Mouse (Mus musculus) megakaryocyte, embryonic 14.5 days (primary cell): ENCODE measurements at regions not wholly inside any gene's neighbourhood (a gene's known extent, or its start where the extent isn't known, plus 50 kb on each side); places are given as distances from the start of the nearest gene placed in this dataset.

Source experiments
- FLI1 ChIP-seq: IDR thresholded peaks from 2 replicates; pipeline ENCODE4 v1.6.1; 2012; ENCODE audit warnings: low read length, inconsistent platforms, mixed read lengths
- GATA1 ChIP-seq: IDR thresholded peaks from 3 replicates; pipeline ENCODE4 v1.6.1; 2012; ENCODE audit warnings: mixed read lengths, low read length, inconsistent platforms, borderline replicate concordance

GRCm38 (mm10) chr2:93106581-93106980 lies 60.6 kb upstream of the Prdm11 start:
- TF ChIP-seq GATA1 (no peak), FLI1 (no peak)
